Mouse (Mus musculus): ENCODE results near the gene Map3k1.

The Map3k1 gene

GRCm38 (mm10) chr13:111810998-111811628 lies 2.3 kb upstream of the Map3k1 start:
- DNase-seq: no peak

- peak; percentile 68 for DNase-seq
These were observed 854 bp upstream of the Map3k1 start for GRCm38 (mm10) chr13:111809466-111810228.

- DNase-seq: no peak
These were observed 481 bp downstream of the Map3k1 start for GRCm38 (mm10) chr13:111808387-111808636.

- peak; percentile 39 for DNase-seq
These were observed 1.0 kb downstream of the Map3k1 start for GRCm38 (mm10) chr13:111807596-111808386.

GRCm38 (mm10) chr13:111807105-111807595 lies 1.6 kb downstream of the Map3k1 start:
- DNase-seq: no peak

GRCm38 (mm10) chr13:111805738-111806722 lies 2.8 kb downstream of the Map3k1 start:
- DNase-seq: no peak

GRCm38 (mm10) chr13:111804951-111805673 lies 3.7 kb downstream of the Map3k1 start:
- no peak for DNase-seq

GRCm38 (mm10) chr13:111804189-111804588 lies 4.6 kb downstream of the Map3k1 start:
- no peak for DNase-seq

GRCm38 (mm10) chr13:111803506-111803905 lies 5.3 kb downstream of the Map3k1 start:
- DNase-seq: no peak

- no peak for DNase-seq
These were observed 5.9 kb downstream of the Map3k1 start for GRCm38 (mm10) chr13:111802900-111803299.

- DNase-seq: no peak
These were observed 6.5 kb downstream of the Map3k1 start for GRCm38 (mm10) chr13:111802271-111802665.

GRCm38 (mm10) chr13:111801662-111802270 lies 7.0 kb downstream of the Map3k1 start:
- DNase-seq: no peak

- no peak for DNase-seq
These were observed 7.9 kb downstream of the Map3k1 start for GRCm38 (mm10) chr13:111800866-111801265.

- no peak for DNase-seq
These were observed 10.7 kb downstream of the Map3k1 start for GRCm38 (mm10) chr13:111798044-111798443.

GRCm38 (mm10) chr13:111797021-111797420 lies 11.8 kb downstream of the Map3k1 start:
- no peak for DNase-seq

- no peak for DNase-seq
These were observed 12.4 kb downstream of the Map3k1 start for GRCm38 (mm10) chr13:111796191-111796920.

GRCm38 (mm10) chr13:111792975-111793287 lies 15.9 kb downstream of the Map3k1 start:
- DNase-seq: no peak

GRCm38 (mm10) chr13:111792130-111792974 lies 16.4 kb downstream of the Map3k1 start:
- peak; percentile 85 for DNase-seq

GRCm38 (mm10) chr13:111791596-111791995 lies 17.2 kb downstream of the Map3k1 start:
- no peak for DNase-seq
